Mouse (Mus musculus) adrenal gland, adult 10 weeks (tissue): ENCODE results near the gene Asb18. TPM values are rescaled to one million over a fixed set of nuclear protein-coding genes. Genes with fewer than 3 reads are reported as not detected.

Experiments used
- polyA plus RNA-seq: library from polyadenylated mRNA; stranded (reverse); fragments of 350-450 nt; fragmentation: Illumina TruSeq; extraction: RNeasy Lipid Tissue Mini Kit (QIAGEN cat#74804); gene quantifications from one replicate; pipeline ENCODE4 v1.2.3, GENCODE M21; 2014; ENCODE audit warnings: low read depth, low replicate concordance

Gene Asb18
- 0.12 TPM for polyA plus RNA-seq

GRCm38 (mm10) chr1:90014446-90014845 is at the start of gene Asb18:
Asb18 (minus strand) TSS chr1:90014666.

GRCm38 (mm10) chr1:89931120-89931519 is 83.3 kb downstream of the Asb18 start, which contains the start of gene Gbx2:
Gbx2 (minus strand) TSS chr1:89931179.

Other genes with a start within 250 kb of the Asb18 start
- gene Gbx2, start 83.5 kb downstream of the Asb18 start, polyA plus RNA-seq: not detected
- gene Iqca, start 138.7 kb upstream of the Asb18 start, polyA plus RNA-seq: not detected
- gene Ackr3, start 189.3 kb upstream of the Asb18 start, polyA plus RNA-seq: 49.5 TPM